Mouse (Mus musculus) 416B (cell line): ENCODE data around the gene Rpp25l.
"Not testable (repeated sequence)": the region's sequence is repeated elsewhere in the genome, so short reads cannot be mapped to it uniquely, and the experiment has no call there.

Source experiments
- DNase-seq: peaks from one replicate; pipeline ENCODE4 v3.0.0; 2011; ENCODE audit warnings: low read depth

Gene Rpp25l

DNA sequence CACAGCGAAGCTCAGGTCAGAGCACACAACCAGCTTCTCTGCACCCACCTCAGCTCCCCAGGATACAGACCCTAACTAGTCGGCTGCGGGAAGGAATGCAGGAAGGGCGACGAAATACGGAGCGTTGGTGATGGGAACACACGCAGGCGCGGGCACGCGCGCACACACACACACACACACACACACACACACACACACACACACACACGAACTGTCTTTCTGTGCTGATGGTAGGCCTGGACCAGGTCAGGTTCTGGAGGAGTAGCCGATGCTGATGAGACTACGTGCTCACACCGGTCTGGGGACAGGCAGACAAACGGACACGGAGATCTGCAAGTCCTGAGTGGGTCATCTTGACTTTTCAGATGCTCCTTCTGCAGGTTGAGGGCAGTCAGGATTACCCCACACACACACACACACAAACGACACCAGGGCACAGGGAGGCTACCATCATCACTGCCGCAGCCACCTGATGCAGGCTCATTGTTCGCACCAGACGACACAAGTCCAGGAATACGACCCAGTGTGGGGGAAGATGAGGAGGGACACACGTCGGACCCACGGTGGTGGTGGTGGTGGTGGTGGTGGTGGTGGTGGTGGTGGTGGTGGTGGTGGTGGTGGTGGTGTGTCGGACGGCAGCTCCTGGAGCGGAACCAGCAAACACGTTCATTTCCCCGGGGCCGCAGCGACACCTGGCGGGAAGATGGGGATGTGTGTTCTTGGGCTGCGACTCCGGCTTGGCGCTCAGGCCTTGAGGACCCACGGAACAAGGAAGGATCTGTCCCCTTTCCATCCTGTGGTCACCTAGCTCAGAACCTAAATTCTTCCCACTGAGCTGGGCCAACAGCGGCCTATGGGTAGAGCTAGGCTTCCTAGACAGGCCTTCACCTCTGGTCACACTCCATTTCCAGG is 16.1 kb downstream of the Rpp25l start, which contains the start of gene Cntfr:
TSS of gene Cntfr (minus strand) at position 160 of the 912 bp plus-strand sequence.
- peak; percentile 40 for DNase-seq

DNA sequence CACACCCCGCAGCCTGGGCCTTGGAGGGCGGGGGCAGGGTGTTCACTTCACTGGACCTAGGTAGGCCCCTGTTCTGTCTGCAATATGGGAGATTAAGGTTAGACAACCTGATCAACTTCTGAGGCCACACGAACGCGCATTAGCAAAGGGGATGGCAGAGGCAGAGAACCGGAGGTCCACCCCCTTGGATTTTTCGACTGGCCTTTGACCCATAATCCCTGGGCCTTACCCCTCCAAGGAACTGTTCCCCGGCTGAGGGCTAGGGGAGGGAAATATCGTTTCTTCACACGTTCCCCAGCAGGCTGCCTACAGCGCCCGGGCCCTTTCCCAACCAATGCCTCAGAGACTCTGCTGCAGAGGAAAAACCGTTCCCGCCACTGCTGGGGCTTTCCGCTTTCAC is 16.9 kb downstream of the Rpp25l start:
- not testable (repeated sequence) for DNase-seq

DNA sequence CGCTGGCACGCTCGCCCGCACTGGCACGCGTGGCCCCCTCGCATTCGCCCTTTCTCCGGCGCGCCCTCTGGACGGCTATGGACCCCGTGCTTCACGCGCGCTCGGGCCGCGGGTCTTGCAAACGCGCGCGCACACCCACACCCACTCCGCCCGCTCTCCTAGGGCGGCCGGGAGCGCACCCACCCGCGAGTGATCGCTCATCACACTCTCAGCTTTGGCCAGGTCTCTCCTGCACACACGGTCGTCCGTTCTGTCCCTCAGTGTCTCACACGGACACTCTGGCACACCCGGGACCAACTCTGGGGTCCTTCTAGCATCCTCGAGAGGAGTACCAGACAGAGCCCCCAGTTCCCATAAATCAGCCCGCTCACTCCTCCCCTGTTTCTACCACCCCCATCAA is 17.5 kb downstream of the Rpp25l start:
- DNase-seq: not testable (repeated sequence)

GRCm38 (mm10) chr4:41693511-41693910 is 19.8 kb downstream of the Rpp25l start:
- DNase-seq: not testable (repeated sequence)

DNA sequence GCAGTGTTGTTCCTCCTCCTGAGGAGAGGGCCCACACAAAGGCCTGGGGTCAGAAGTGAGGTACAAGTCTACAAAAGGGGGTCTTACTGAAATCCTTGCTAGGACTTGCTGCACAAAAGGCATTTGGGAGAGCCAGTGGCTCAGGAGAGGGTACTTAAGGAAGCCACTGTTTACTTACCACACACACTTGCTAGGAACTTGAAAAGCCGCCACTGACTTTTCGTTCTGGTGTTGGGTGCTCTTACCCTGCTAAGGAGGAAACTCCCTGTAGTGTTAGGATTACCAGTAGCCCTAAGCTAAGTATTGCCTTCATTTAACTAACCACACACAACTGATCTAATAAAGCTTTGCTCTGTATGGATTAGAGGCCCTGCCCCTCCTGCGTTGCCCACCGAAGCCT is 23.3 kb downstream of the Rpp25l start:
- DNase-seq: not testable (repeated sequence)

DNA sequence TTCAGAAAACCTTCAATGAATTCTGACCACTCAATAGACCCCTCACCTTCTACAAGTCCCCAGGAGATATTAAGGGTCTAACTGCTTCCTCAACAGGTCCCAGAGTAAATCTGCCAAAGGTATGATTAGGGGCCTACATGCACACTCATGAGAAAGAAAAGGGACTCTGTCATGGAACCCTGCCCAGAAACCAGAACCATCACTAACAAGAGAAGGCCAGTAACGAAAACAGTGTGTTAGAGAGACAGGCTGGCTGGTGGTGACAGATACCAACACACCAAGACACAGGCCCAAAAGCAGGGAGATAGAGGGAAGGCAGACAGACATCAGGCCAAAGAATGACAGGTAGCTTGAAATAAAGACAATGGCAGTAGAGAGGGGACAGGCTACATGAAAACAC is 24.8 kb downstream of the Rpp25l start:
- not testable (repeated sequence) for DNase-seq

DNA sequence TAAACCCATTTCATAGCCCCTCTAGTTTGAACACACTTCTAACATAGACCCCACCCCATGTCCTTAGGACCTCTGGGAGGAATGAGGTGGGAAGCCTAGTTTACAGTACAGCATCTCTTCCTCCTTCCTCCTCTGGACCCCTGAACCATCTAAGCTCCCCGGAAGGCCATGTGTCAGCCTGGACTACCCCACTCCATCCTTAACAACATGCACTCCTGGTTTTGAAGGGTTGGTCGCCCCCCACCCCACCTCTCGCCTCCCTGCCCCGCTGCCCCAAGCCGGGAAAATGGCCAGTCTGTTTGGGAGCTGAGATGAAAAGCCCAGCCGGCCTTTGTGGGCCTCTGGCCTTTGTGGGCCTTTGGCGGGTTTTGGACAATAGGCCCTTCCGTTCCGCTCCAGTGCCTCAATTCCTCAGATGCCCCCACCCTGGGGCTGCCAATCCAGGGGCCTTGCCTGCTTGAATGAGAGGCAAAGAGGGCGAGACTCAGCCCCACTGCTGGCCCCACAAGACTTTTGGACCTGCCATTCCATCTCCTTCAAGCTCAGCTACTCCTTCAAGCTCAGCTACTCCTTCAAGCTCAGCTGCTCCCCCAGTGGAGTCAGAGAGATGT is 27.3 kb downstream of the Rpp25l start:
- not testable (repeated sequence) for DNase-seq

DNA sequence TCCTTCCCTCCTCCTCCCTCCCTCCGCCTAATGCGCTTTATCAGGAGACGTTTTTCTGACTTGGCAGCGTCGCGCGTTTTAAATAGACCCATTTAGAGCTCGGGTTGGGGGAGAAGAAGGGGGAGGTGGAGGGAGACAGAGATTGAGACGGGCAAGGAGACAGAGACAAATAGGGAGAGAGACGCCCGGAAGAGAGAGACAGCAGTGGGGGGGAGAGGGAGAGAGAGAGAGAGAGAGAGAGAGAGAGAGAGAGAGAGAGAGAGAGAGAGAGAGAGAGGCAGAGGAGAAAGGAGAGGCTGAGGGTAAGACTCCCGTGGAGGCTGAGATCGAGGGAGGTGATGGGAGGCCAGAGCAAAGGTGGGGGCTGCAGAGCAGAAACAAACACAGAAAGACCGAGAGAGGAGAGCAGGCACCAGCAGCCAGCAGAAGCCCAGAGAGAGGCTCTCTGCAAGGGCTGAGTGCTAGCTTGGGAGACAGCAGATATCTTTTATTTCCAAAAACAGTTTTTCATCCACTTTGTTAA is 28.3 kb downstream of the Rpp25l start:
- not testable (repeated sequence) for DNase-seq

DNA sequence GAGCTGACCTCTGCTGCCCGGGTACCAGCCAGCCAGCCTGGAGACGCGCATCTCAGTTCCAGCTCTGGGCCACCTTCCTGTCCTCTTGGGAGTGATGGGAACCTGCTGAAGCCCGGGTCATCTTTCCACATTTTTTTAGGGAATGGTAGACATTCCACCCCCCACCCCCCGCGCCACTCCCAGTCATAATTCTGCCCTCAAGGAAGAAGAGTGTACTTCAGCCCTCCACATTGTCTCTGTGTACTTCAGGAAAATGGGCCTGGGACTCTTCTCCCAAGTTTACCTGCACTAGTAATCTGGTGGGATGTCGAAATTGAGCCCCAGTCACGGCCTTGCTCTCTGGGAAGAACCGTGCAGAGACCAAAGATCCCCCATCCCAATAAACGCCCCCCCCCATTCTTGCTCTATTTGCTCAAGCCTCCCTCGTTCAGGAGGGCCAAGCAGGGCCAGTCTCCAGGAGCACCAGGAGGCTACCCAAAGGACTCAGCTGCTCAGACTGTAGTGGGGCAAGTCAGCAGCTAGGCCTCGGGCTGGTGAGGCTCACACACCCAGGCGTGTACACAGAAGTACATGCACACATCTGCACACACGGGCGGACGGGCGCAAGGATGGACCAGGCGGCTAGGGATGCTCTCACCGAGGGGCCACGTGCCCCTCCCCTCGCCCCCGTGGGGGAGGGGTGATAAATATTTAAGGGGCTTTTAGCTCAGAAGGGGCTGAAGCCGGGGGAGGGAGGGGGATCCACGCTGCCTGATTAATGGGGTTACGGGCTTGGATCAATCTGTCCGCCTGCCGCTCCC is 29.0 kb downstream of the Rpp25l start:
- not testable (repeated sequence) for DNase-seq

DNA sequence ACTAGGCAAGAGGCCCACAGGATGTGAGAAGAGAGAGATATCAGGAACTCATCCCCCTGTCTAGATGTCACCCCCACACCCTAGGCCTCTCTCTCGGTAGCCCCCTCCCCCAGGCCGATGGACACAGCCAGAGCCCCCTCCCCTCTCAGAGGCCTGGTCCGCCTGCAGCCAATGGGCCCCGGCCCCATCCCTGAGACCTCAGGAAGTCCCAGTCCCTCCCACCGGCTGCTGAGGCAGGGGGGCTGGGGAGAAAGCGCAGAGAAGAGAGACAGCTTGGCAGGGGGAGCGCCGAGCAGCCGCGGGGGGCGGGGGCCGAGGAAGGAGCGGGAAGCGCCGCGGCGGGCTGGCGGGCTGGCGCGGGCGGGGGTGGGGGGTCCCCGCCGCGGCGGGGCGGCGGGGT is 30.0 kb downstream of the Rpp25l start:
- not testable (repeated sequence) for DNase-seq

- DNase-seq: no peak
These were observed 30.5 kb downstream of the Rpp25l start for GRCm38 (mm10) chr4:41682789-41683188.

DNA sequence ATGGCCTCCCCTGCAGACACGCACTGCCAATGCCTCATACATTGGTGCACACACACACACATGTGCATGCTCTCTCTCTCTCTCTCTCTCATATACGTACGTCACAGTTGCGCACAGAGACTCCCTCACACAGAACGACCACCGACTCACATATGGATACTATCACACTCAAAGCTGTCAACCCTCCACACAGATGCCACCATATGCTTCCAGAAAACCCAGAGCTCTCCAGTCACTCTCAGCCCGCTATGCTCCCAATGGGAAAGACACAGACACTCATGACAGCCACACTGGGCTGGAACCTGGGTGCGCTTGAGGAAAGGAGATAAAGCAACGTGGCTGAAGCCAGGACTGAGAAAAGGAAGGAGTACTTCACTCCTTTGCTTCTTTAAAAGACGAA is 31.4 kb downstream of the Rpp25l start:
- no peak for DNase-seq

- no peak for DNase-seq
These were observed 32.2 kb downstream of the Rpp25l start for GRCm38 (mm10) chr4:41681176-41681575.

DNA sequence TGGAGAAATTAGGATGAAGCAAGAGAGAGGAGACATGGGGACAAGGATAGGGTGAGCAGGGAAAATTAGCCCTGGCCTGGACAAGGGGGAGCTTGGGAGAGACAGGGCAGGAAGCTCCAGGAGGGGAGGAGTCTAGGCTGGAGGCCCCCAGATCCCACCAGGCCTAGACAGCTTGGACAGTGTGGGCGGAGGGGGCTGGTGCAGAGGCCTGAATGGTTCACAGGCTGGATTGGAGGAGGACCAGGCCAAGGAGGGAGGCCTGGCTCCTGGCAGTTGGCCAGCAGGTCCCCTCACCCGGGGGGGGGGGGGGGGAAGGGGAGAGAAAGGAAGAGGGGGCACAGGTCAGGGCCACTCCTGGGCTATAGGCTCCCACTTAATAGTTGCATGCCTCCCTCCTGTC is 34.0 kb downstream of the Rpp25l start:
- DNase-seq: no peak

GRCm38 (mm10) chr4:41678863-41679262 is 34.5 kb downstream of the Rpp25l start:
- no peak for DNase-seq

DNA sequence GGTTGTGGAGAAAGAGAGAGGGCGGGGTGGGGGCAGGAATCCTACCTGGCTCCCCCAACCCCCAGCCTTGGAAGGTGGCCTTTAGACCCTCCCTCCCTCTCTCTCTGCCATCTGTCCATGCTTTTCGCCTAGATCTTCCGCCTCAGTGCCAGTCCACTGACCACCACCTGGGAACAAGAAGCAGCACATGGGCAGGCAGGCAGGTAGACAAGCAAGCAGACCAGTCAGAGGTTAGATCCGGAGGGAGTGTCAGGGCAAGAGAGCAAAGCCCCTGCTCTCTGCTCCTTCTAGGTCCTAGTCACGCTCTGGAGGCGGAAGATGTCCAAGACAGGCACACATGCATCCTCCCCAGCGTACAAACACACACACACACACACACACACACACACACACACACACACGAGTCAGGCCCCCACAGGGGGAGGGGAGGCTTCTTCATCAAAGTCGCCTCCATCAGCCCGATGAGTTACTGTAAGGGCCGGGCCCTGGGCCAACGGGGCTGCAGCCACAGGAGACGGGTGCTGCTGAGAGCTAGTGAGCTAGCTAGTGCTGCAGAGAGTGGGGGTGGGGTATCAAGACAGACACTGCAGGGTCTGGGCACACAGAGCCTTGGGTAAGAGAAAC is 36.2 kb downstream of the Rpp25l start:
- DNase-seq: no peak

DNA sequence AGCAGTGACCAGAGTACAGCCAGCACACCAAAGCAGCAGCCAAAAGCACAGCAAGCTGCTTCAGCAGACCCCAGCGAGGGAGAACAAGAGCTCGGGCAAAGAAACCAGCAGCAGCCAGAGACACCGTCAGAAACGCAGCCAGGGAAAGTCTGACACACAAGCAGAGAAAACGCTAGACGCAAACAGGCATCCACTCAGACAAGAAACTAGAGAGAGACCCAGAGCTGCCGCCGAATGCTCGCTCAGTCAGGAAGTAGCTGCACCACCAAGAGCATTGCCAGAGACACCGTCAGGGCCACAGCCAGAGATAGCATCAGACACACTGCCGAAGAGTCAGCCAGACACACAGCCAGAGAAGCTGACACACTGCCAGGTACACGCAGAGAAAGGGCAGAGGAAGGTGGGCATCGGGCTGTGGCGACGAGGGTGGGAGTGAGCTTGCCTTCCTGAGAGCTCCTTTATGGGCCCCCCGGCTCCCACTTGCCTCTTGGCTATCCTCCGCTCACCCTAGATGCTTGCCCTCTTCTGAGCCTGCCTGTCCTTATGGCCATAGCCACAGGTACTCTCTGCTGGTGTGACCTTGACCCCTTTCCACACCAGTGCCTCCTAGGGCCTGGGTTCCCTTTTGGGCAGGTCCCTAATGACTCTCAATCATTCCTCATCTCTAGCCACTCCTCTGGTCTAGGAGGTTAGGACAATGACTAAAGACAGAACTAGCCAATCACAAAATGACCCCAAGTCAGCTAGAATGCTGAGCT is 36.9 kb downstream of the Rpp25l start:
- no peak for DNase-seq

DNA sequence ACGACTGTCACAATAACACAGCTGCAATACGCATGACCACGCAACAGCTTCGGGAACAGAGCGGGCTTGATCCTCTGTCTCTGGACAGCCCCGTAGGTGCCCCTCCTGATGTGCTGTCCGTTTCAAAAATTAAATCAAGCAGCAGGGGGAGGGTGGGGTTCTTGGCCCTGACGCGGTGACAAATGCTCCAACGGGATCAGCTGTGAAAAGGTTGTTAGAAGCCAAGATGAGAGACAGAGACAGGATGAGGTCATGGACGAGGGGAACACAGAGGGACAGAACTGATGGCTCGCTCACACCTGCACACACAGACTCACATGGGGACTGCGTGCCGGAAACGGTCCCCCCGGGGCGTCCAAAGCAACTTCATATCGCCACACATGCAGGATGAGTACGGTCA is 40.1 kb downstream of the Rpp25l start:
- DNase-seq: no peak

GRCm38 (mm10) chr4:41672522-41672963 is 40.8 kb downstream of the Rpp25l start:
- DNase-seq: no peak

DNA sequence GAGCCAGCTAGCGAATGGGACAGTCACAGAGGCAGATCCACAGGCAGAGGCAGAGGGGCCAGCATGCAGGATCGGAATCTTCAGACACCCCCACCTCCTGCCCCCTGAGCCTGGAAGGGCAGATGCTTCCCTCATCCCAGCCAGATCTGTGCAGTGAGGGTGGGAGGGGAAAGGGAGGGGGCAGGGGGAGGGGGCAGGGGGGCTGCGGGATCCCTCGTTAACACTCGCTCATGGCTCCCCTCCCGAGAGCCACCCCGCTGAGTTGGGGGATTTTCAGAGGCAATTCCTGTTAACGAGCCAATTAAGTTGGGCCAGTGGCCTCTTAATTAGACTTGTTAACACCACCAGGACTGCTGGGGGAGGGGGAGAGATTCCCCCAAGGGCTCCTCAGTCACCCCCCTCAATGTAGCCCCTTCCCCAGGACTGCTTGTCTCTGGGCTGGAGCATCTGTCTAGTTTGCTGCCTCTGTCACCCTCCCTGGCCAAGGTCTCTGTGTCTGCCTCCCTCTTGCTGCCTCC is 41.3 kb downstream of the Rpp25l start:
- DNase-seq: no peak

DNA sequence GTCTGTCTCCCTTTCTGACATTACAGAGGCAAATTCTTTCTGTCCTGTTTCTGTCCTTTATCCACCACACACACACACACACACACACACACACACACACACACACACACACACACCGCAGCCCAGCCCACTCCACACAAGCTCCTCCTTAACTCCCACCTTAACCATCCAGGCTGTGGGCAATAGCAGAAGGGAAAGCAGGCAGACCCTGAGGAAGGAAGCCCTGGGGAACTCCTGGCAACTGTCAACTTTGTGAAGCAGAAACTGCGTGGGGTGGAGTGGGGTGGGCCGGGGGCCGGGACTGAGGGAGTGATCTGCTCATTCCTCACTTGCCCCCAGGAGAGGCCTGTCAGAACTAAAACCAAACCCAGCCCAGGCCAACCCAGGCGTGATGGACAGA is 41.8 kb downstream of the Rpp25l start:
- DNase-seq: no peak
